Mouse (Mus musculus) heart, embryonic 12.5 days (tissue): ENCODE results near the gene Grb10. TPM values are rescaled to one million over a fixed set of nuclear protein-coding genes. Genes with fewer than 3 reads are reported as not detected.

Experiments
- ATAC-seq: fragments of 200-750 bp; cut with Nextera tagmentation; 2 replicates; pipeline ENCODE4 v1.8.0; 2017; ENCODE audit warnings: moderate TSS enrichment, moderate library complexity; ENCODE audit not compliant: insufficient number of reproducible peaks, low FRiP score
- H3K27ac ChIP-seq: fragments of 300-500 bp; sonication (generic); 2 replicates; pipeline ENCODE4 v1.5.1; 2016; ENCODE audit warnings: mild to moderate bottlenecking, moderate library complexity; ENCODE audit not compliant: poor library complexity, severe bottlenecking
- H3K27me3 ChIP-seq: fragments of 300-500 bp; sonication (generic); replicated peaks from 2 replicates; pipeline ENCODE4 v1.6.1; 2016; ENCODE audit warnings: mild to moderate bottlenecking, moderate library complexity
- H3K36me3 ChIP-seq: fragments of 300-500 bp; sonication (generic); 2 replicates; pipeline ENCODE4 v1.6.1; 2016; ENCODE audit warnings: mild to moderate bottlenecking, moderate library complexity
- H3K4me1 ChIP-seq: fragments of 300-500 bp; sonication (generic); replicated peaks from 2 replicates; pipeline ENCODE4 v1.6.1; 2016; ENCODE audit warnings: mild to moderate bottlenecking
- H3K4me2 ChIP-seq: fragments of 300-500 bp; sonication (generic); 2 replicates; pipeline ENCODE4 v1.6.1; 2016; ENCODE audit warnings: mild to moderate bottlenecking, moderate library complexity
- H3K4me3 ChIP-seq: fragments of 300-500 bp; sonication (generic); 2 replicates; pipeline ENCODE4 v1.5.1; 2016; ENCODE audit warnings: mild to moderate bottlenecking
- H3K9ac ChIP-seq: fragments of 300-500 bp; sonication (generic); 2 replicates; pipeline ENCODE4 v1.6.1; 2016; ENCODE audit warnings: mild to moderate bottlenecking, moderate library complexity
- H3K9me3 ChIP-seq: fragments of 300-500 bp; sonication (generic); replicated peaks from 2 replicates; pipeline ENCODE4 v1.6.1; 2016; ENCODE audit warnings: mild to moderate bottlenecking, moderate library complexity
- WGBS: fragments of 180-500 bp; shearing (Covaris S2); methylation state at CpG from one replicate; pipeline ENCODE4 v1.1.7; 2016; 5-methylcytosine and 5-hydroxymethylcytosine counted together
- polyA plus RNA-seq: library from polyadenylated mRNA; unstranded; fragments of >200 nt; fragmentation: Nextera tagmentation; extraction: Ambion mirVana; gene quantifications from 2 replicates; pipeline ENCODE4 v1.2.1, GENCODE M21; 2016

Grb10 gene
- polyA plus RNA-seq, 1 experiment from 2014 or later: 830 TPM

GRCm38 (mm10) chr11:12026638-12027037 is 11.8 kb downstream of the Grb10 start:
- peak overlapping the region; percentile 36 for H3K4me3 ChIP-seq
- no peak overlapping the region for H3K9ac ChIP-seq
- H3K9me3 ChIP-seq: peaks cover 33% of the 10 kb centered on the region
- H3K4me1 ChIP-seq: peaks cover 17% of the 10 kb centered on the region; the same call in 1 of the 2 replicates
- H3K27ac ChIP-seq: no peak overlapping the region
- ATAC-seq: no peak; the same call in 1 of the 2 replicates
- H3K4me2 ChIP-seq: peak overlapping the region; percentile 68
- H3K27me3 ChIP-seq: peaks cover 73% of the 10 kb centered on the region
- WGBS: 53% methylated on average over 17 of the region's 17 CpGs
- peaks cover 65% of the 10 kb centered on the region for H3K36me3 ChIP-seq

GRCm38 (mm10) chr11:12025756-12026593 is 12.5 kb downstream of the Grb10 start:
- ATAC-seq: peak; percentile 87

DNA sequence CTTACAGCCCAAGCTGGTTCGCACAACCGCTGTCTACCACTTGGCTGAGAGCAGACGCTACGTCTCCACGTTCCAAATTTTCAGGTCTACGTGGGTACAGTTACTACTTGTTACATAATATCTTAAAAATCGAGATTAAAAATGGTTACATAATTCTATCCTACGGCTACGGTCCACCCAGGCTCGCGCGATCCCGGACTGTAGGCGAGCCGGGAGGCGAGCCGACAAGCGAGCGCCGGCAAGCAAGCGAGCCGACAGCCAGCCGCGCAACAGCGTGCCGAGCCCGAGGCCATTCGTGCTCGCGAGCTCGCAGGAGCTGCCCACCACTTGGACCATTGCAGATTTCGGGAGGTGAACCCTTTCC is 13.1 kb downstream of the Grb10 start:
- ATAC-seq: peak; percentile 59
- H3K9ac ChIP-seq: no peak overlapping the region
- H3K4me2 ChIP-seq: peak overlapping the region; percentile 68; the same call in 1 of the 2 replicates
- peaks cover 13% of the 10 kb centered on the region; the same call in 1 of the 2 replicates for H3K4me1 ChIP-seq
- H3K27ac ChIP-seq: no peak overlapping the region
- peak overlapping the region; percentile 36 for H3K4me3 ChIP-seq
- peaks cover 70% of the 10 kb centered on the region for H3K27me3 ChIP-seq
- 63% methylated on average over 32 of the region's 32 CpGs for WGBS
- peaks cover 33% of the 10 kb centered on the region for H3K9me3 ChIP-seq
- H3K36me3 ChIP-seq: peaks cover 74% of the 10 kb centered on the region

More at GRCm38 (mm10) chr11:12025756-12026593, 12.5 kb downstream of the Grb10 start:
- peak overlapping the region; percentile 36 for H3K4me3 ChIP-seq
- no peak overlapping the region for H3K27ac ChIP-seq
- peaks cover 13% of the 10 kb centered on the region; the same call in 1 of the 2 replicates for H3K4me1 ChIP-seq
- WGBS: 72% methylated on average over 108 of the region's 108 CpGs
- H3K9me3 ChIP-seq: peaks cover 33% of the 10 kb centered on the region
- H3K9ac ChIP-seq: no peak overlapping the region
- peaks cover 71% of the 10 kb centered on the region for H3K36me3 ChIP-seq
- H3K27me3 ChIP-seq: peaks cover 73% of the 10 kb centered on the region
- H3K4me2 ChIP-seq: peak overlapping the region; percentile 68

GRCm38 (mm10) chr11:12023051-12023450 is 15.4 kb downstream of the Grb10 start:
- peaks cover 20% of the 10 kb centered on the region for H3K4me1 ChIP-seq
- H3K9me3 ChIP-seq: peaks cover 27% of the 10 kb centered on the region
- 50% methylated on average over 3 of the region's 3 CpGs for WGBS
- H3K27ac ChIP-seq: no peak overlapping the region
- no peak overlapping the region for H3K4me2 ChIP-seq
- no peak overlapping the region for H3K9ac ChIP-seq
- no peak for ATAC-seq
- peaks cover 65% of the 10 kb centered on the region for H3K36me3 ChIP-seq
- H3K4me3 ChIP-seq: no peak overlapping the region
- peaks cover 54% of the 10 kb centered on the region for H3K27me3 ChIP-seq

- H3K27ac ChIP-seq: no peak overlapping the region
- 0 out of 2 replicates have a peak, but pooled peaks cover 3% of the 10 kb centered on the region for H3K9me3 ChIP-seq
- H3K4me2 ChIP-seq: no peak overlapping the region
- H3K4me1 ChIP-seq: peaks cover 16% of the 10 kb centered on the region
- no peak overlapping the region for H3K9ac ChIP-seq
- 69% methylated on average over 1 of the region's 1 CpGs for WGBS
- ATAC-seq: no peak
- peaks cover 33% of the 10 kb centered on the region for H3K27me3 ChIP-seq
- peaks cover 39% of the 10 kb centered on the region for H3K36me3 ChIP-seq
- H3K4me3 ChIP-seq: no peak overlapping the region
Observed at GRCm38 (mm10) chr11:12019651-12020050, 18.8 kb downstream of the Grb10 start.

- H3K27ac ChIP-seq: 0 out of 2 replicates have a peak overlapping the region, but pooled peaks have one; percentile 24
- H3K4me3 ChIP-seq: no peak overlapping the region
- peaks cover 39% of the 10 kb centered on the region for H3K36me3 ChIP-seq
- H3K4me1 ChIP-seq: peaks cover 16% of the 10 kb centered on the region
- WGBS: 67% methylated on average over 4 of the region's 4 CpGs
- H3K9ac ChIP-seq: no peak overlapping the region
- H3K4me2 ChIP-seq: no peak overlapping the region
- ATAC-seq: no peak; the same call in 1 of the 2 replicates
- H3K9me3 ChIP-seq: 0 out of 2 replicates have a peak, but pooled peaks cover 2% of the 10 kb centered on the region
- peaks cover 25% of the 10 kb centered on the region for H3K27me3 ChIP-seq
Observed at GRCm38 (mm10) chr11:12018604-12019003, 19.9 kb downstream of the Grb10 start.

DNA sequence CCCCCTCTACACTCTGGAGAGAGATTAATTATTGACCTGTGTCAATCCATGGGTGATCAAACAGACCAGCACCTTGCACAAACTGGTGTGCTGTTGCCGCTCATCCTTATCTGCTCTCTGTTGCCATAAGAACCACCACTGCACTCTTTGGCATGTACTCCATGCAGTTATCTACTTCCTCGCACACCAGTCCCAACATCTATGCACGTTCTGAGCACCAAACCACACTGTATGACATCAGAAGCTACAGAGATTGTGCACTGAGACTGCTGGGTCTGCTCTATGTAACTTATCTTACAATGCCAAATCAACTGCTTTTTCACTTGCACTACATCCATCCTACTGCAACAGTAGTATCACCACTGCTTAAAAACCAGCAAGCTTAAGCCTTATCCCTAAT is 28.4 kb downstream of the Grb10 start:
- Histone ChIP-seq H3K27ac (no peak overlapping the region), H3K9me3 (0 out of 2 replicates have a peak, but pooled peaks cover 4% of the 10 kb centered on the region), H3K4me1 (peaks cover 16% of the 10 kb centered on the region; the same call in 1 of the 2 replicates), H3K27me3 (no peaks in the 10 kb centered on the region), H3K9ac (no peak overlapping the region), H3K4me3 (no peak overlapping the region), H3K36me3 (peaks cover 39% of the 10 kb centered on the region), H3K4me2 (no peak overlapping the region)
- 48% methylated on average over 3 of the region's 3 CpGs for WGBS
- no peak for ATAC-seq

DNA sequence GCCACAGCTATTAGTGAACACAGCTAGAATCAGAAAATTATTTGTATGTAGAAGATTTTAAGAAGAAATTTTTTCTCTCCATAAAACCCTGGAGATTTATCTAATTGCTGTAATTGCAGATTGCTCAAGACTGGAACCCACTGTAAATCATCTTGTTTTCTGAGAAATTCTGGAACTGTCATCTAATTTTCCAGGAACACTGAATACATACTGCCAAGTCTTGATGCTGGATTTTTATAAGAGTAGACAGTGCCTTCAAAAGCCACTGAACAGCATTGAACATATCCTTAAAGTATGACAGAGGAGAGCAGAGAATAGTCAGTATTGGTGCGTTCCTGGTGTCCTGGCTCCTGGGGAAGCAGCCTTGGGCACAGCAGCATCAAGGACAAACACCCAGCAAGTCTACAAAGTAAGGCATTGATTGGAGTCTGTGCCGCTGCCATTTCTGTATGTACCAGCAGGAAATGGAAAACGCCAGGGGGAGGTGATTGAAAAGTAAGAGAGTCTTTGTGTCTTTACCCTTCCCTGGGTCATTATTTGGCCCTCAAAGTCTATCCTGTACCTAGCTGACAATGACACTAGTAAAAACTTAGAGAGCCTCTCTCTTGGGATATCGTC is 38.1 kb downstream of the Grb10 start:
- Histone ChIP-seq H3K4me1 (peaks cover 33% of the 10 kb centered on the region), H3K9me3 (no peaks in the 10 kb centered on the region), H3K4me3 (no peak overlapping the region), H3K36me3 (peaks cover 5% of the 10 kb centered on the region), H3K9ac (no peak overlapping the region), H3K27ac (no peak overlapping the region), H3K4me2 (no peak overlapping the region), H3K27me3 (no peaks in the 10 kb centered on the region)
- WGBS: 83% methylated on average over 4 of the region's 4 CpGs
- no peak for ATAC-seq

GRCm38 (mm10) chr11:11998881-11999280 is 39.6 kb downstream of the Grb10 start:
- Histone ChIP-seq H3K27me3 (no peaks in the 10 kb centered on the region), H3K27ac (peak overlapping the region; percentile 33; the same call in 1 of the 2 replicates), H3K4me3 (no peak overlapping the region), H3K9me3 (no peaks in the 10 kb centered on the region), H3K36me3 (peaks cover 6% of the 10 kb centered on the region), H3K9ac (no peak overlapping the region), H3K4me1 (peaks cover 44% of the 10 kb centered on the region), H3K4me2 (no peak overlapping the region)
- 63% methylated on average over 3 of the region's 3 CpGs for WGBS
- no peak for ATAC-seq

DNA sequence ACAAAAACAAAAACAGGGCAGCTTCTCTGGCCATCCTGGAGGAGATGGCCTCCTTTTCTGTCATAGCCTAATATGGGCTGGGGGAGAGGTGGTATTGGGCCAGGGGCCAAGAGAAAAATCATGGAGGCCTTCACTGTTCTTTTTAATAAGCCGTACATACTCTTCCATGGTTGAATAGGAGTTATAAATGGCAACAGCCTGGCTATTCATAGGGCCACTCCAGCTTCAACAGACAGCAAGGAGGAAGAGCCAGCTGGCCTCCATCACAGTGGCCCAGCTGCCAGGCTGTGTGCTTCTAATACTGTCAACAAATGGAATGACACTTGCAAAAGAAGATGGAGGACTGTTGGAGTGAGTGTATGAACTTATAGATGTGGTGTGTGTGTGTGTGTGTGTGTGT is 41.4 kb downstream of the Grb10 start:
- H3K9me3 ChIP-seq: no peaks in the 10 kb centered on the region
- WGBS: 50% methylated on average over 1 of the region's 1 CpGs
- no peaks in the 10 kb centered on the region for H3K27me3 ChIP-seq
- peaks cover 9% of the 10 kb centered on the region for H3K36me3 ChIP-seq
- ATAC-seq: 0 out of 2 replicates have a peak, but pooled peaks have one; percentile 13
- H3K4me1 ChIP-seq: peaks cover 57% of the 10 kb centered on the region
- H3K4me2 ChIP-seq: no peak overlapping the region
- no peak overlapping the region for H3K9ac ChIP-seq
- no peak overlapping the region for H3K4me3 ChIP-seq
- H3K27ac ChIP-seq: peak overlapping the region; percentile 56

DNA sequence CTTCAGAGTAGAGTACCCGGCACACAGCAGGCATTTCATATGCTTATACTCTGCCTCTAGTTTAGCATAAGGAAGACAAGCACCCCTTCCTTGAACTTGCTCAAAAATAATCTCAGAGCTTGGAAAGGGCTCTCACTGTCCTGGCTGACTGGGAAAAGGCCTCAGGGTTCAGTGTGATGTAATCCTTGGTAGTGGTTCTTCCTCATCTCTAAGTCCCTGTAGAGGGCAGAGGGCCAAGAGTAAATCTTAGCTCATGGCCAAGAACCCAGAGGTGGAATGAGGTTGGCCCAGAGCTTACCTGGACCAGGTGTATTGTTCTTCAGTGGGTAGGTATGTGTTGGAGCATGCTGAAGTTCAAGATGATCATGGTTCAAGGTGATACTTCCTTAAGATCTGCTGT is 43.1 kb downstream of the Grb10 start:
- Histone ChIP-seq H3K27ac (no peak overlapping the region), H3K4me1 (peaks cover 64% of the 10 kb centered on the region), H3K27me3 (no peaks in the 10 kb centered on the region), H3K36me3 (peaks cover 9% of the 10 kb centered on the region), H3K9me3 (no peaks in the 10 kb centered on the region), H3K9ac (no peak overlapping the region), H3K4me3 (no peak overlapping the region), H3K4me2 (no peak overlapping the region)
- no peak for ATAC-seq
- 88% methylated on average over 1 of the region's 1 CpGs for WGBS
